Mouse (Mus musculus) layer of hippocampus, adult 8-10 months (tissue): Measurements from ENCODE around the gene Gm10153. TPM values are rescaled to one million over a fixed set of nuclear protein-coding genes. Genes with fewer than 3 reads are reported as not detected.
"Not testable (repeated sequence)": the region's sequence is repeated elsewhere in the genome, so short reads cannot be mapped to it uniquely, and the experiment has no call there.

Experiments
- DNase-seq, 2 experiments: peaks; one replicate each; pipeline ENCODE4 v3.0.0; 2022; ENCODE audit warnings: low spot score in 2 of 2
- total RNA-seq, 4 experiments: library from RNA; stranded (reverse); gene quantifications; 2 replicates each; pipeline ENCODE4 v1.2.4; 2022

Gene Gm10153
- total RNA-seq, 4 experiments from 2014 or later: not detected

DNA sequence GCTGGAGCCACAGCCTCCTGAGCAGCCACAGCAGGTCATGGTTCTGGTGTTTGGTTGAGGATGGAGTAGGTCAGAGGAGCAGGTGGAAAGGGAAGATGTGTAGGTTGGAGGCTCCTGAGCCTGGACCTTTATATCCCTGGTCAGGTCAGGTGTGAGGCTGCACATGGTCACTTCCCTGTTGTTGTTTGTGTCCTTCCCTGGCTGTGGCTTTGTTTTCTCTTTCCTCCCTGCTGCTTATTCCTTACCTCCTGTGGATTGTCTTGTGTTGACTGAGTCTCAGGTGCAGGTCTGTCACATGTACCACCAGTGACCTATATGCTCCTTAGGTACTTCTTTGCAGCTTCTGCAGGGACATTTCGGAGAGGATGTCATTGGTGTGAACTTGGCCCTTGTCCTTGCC, 45.7 kb downstream of the Gm10153 start, which contains the start of gene Gm45337:
Gm45337 (minus strand) TSS at position 101 of the 400 bp plus-strand sequence.
- DNase-seq: no peak

- DNase-seq: not testable (repeated sequence)
Measured at GRCm38 (mm10) chr7:142143506-142144010, 46.6 kb downstream of the Gm10153 start.

GRCm38 (mm10) chr7:142140696-142141095, 49.5 kb downstream of the Gm10153 start:
- DNase-seq: no peak

Other genes with a start within 250 kb of the Gm10153 start
- gene Brsk2, start 240.6 kb downstream of the Gm10153 start, total RNA-seq: 100 to 1,000 TPM; 158 to 183 (median 169) TPM
- 10 to 100 TPM; 28.9 to 34.4 (median 30.9) TPM for gene Mob2, start 129.3 kb downstream of the Gm10153 start, total RNA-seq
- 100 to 1,000 TPM; 103 to 110 (median 106) TPM for gene Dusp8, start 94.5 kb downstream of the Gm10153 start, total RNA-seq
- not detected for gene Gm45618, start 69.7 kb downstream of the Gm10153 start, total RNA-seq
- gene Gm39115, start 54.4 kb downstream of the Gm10153 start, total RNA-seq: not detected
- gene Gm45337, start 45.8 kb downstream of the Gm10153 start, total RNA-seq: not detected
- gene Gm29735, start 33.3 kb downstream of the Gm10153 start, total RNA-seq: not detected
- not detected for gene Gm4553, start 24.6 kb downstream of the Gm10153 start, total RNA-seq
- not detected for gene Krtap5-2, start 14.4 kb downstream of the Gm10153 start, total RNA-seq
- not detected for gene Krtap5-3, start 11.0 kb upstream of the Gm10153 start, total RNA-seq
- not detected for gene Gm7579, start 21.5 kb upstream of the Gm10153 start, total RNA-seq
- not detected for gene Krtap5-5, start 39.6 kb upstream of the Gm10153 start, total RNA-seq
- gene Gm40460, start 50.7 kb upstream of the Gm10153 start, total RNA-seq: not detected
- gene Gm2431, start 68.0 kb upstream of the Gm10153 start, total RNA-seq: not detected
- not detected for gene Gm4559, start 84.0 kb upstream of the Gm10153 start, total RNA-seq
- gene Krtap5-1, start 106.7 kb upstream of the Gm10153 start, total RNA-seq: not detected
- not detected for gene Krtap5-4, start 113.2 kb upstream of the Gm10153 start, total RNA-seq
- gene Ifitm10, start 183.4 kb upstream of the Gm10153 start, total RNA-seq: 10 to 100 TPM; 33.3 to 40.3 (median 35.8) TPM
- 10 to 100 TPM in 2 of 4 experiments, 1 to 10 TPM in 2; 2.0 to 27.5 (median 16.4) TPM for gene Gm49369, start 192.3 kb upstream of the Gm10153 start, total RNA-seq
- 1,000 to 10,000 TPM in 2 of 4 experiments, 100 to 1,000 TPM in 2; 302 to 1,974 (median 897) TPM for gene Ctsd, start 197.6 kb upstream of the Gm10153 start, total RNA-seq
- gene Syt8, start 244.5 kb upstream of the Gm10153 start, total RNA-seq: 1 to 10 TPM in 2 of 4 experiments, under 1 TPM in 1, not detected in 1; 0.29 to 2.3 (median 1.9) TPM